Mouse (Mus musculus) lung, embryonic 16.5 days (tissue): ENCODE results near the gene Galnt4. TPM values are rescaled to one million over a fixed set of nuclear protein-coding genes. Genes with fewer than 3 reads are reported as not detected.
"Not testable (repeated sequence)": the region's sequence is repeated elsewhere in the genome, so short reads cannot be mapped to it uniquely, and the experiment has no call there.

ENCODE experiments used
- ATAC-seq: fragments of 200-750 bp; cut with Nextera tagmentation; 2 replicates; pipeline ENCODE4 v1.8.0; 2017; ENCODE audit warnings: low read depth, mild to moderate bottlenecking, moderate library complexity
- H3K27ac ChIP-seq: fragments of 300-500 bp; sonication (generic); 2 replicates; pipeline ENCODE4 v1.5.1; 2014; ENCODE audit warnings: mild to moderate bottlenecking, control low read depth, low read length
- H3K27me3 ChIP-seq: fragments of 300-500 bp; sonication (generic); 2 replicates; pipeline ENCODE4 v1.6.1; 2014; ENCODE audit warnings: low read depth, low read length, mixed read lengths; ENCODE audit not compliant: control insufficient read depth, insufficient read depth
- H3K36me3 ChIP-seq: fragments of 300-500 bp; sonication (generic); 2 replicates; pipeline ENCODE4 v1.6.1; 2014; ENCODE audit warnings: low read length; ENCODE audit not compliant: control insufficient read depth, insufficient read depth
- H3K4me1 ChIP-seq: fragments of 300-500 bp; sonication (generic); replicated peaks from 2 replicates; pipeline ENCODE4 v1.6.1; 2014; ENCODE audit warnings: low read length, mixed read lengths; ENCODE audit not compliant: control insufficient read depth, insufficient read depth
- H3K4me2 ChIP-seq: fragments of 300-500 bp; sonication (generic); 2 replicates; pipeline ENCODE4 v1.6.1; 2014; ENCODE audit warnings: low read depth, low read length, control low read depth
- H3K4me3 ChIP-seq: fragments of 300-500 bp; sonication (generic); 2 replicates; pipeline ENCODE4 v1.5.1; 2014; ENCODE audit warnings: mild to moderate bottlenecking, low read length, control low read depth
- H3K9ac ChIP-seq: fragments of 300-500 bp; sonication (generic); 2 replicates; pipeline ENCODE4 v1.6.1; 2014; ENCODE audit warnings: low read length, control low read depth
- H3K9me3 ChIP-seq: fragments of 300-500 bp; sonication (generic); 2 replicates; pipeline ENCODE4 v1.6.1; 2016; ENCODE audit warnings: low read length; ENCODE audit not compliant: control insufficient read depth
- WGBS: fragments of 180-500 bp; shearing (Covaris S2); extraction: QIAGEN DNeasy Blood & Tissue Kit; methylation state at CpG from one replicate; pipeline ENCODE4 v1.1.7; 2014; 5-methylcytosine and 5-hydroxymethylcytosine counted together
- polyA plus RNA-seq: library from polyadenylated mRNA; unstranded; fragments of >200 nt; fragmentation: Nextera tagmentation; extraction: Ambion mirVana; gene quantifications from 2 replicates; pipeline ENCODE4 v1.2.1, GENCODE M21; 2015

Galnt4 gene
- polyA plus RNA-seq, 1 experiment from 2014 or later: 17.1 TPM

- H3K4me3 ChIP-seq: no peak overlapping the region
- H3K27me3 ChIP-seq: no peaks in the 10 kb centered on the region
- no peaks in the 10 kb centered on the region for H3K9me3 ChIP-seq
- ATAC-seq: no peak
- H3K4me1 ChIP-seq: no peaks in the 10 kb centered on the region
- no peak overlapping the region for H3K27ac ChIP-seq
- no peaks in the 10 kb centered on the region for H3K36me3 ChIP-seq
- H3K9ac ChIP-seq: no peak overlapping the region
- WGBS: 79% methylated on average over 8 of the region's 8 CpGs
- no peak overlapping the region for H3K4me2 ChIP-seq
These were observed 37.7 kb downstream of the Galnt4 start for GRCm38 (mm10) chr10:99145611-99146010.

DNA sequence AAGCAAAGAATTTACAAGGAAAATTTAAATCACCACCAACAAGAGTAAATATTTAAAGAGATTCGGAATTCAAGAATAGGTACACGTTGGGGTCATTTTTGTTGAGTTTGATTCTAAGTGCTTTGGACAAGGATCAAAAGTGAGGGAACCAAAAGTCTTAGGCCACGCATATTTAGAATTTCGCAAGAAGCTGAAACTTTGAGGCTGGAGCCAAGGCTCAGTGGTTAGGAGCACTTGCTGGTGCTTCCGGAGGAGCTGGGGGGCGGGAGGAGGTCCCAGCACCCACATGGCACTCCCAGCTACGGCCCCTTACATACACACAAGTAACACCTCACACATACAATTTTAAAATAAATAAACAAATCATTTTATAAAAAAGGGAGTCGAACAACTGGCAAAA lies 38.6 kb downstream of the Galnt4 start:
- no peak overlapping the region for H3K9ac ChIP-seq
- no peaks in the 10 kb centered on the region for H3K4me1 ChIP-seq
- H3K4me3 ChIP-seq: no peak overlapping the region
- no peak; the same call in 1 of the 2 replicates for ATAC-seq
- WGBS: 61% methylated on average over 8 of the region's 8 CpGs
- H3K27me3 ChIP-seq: no peaks in the 10 kb centered on the region
- no peaks in the 10 kb centered on the region for H3K9me3 ChIP-seq
- no peaks in the 10 kb centered on the region for H3K36me3 ChIP-seq
- H3K27ac ChIP-seq: no peak overlapping the region
- no peak overlapping the region for H3K4me2 ChIP-seq

- no peaks in the 10 kb centered on the region for H3K4me1 ChIP-seq
- no peak for ATAC-seq
- H3K36me3 ChIP-seq: no peaks in the 10 kb centered on the region
- H3K27ac ChIP-seq: no peak overlapping the region
- no peaks in the 10 kb centered on the region for H3K27me3 ChIP-seq
- 96% methylated on average over 6 of the region's 6 CpGs for WGBS
- no peak overlapping the region for H3K9ac ChIP-seq
- H3K9me3 ChIP-seq: no peaks in the 10 kb centered on the region
- no peak overlapping the region for H3K4me3 ChIP-seq
- H3K4me2 ChIP-seq: no peak overlapping the region
These were observed 42.1 kb downstream of the Galnt4 start for GRCm38 (mm10) chr10:99150016-99150415.

DNA sequence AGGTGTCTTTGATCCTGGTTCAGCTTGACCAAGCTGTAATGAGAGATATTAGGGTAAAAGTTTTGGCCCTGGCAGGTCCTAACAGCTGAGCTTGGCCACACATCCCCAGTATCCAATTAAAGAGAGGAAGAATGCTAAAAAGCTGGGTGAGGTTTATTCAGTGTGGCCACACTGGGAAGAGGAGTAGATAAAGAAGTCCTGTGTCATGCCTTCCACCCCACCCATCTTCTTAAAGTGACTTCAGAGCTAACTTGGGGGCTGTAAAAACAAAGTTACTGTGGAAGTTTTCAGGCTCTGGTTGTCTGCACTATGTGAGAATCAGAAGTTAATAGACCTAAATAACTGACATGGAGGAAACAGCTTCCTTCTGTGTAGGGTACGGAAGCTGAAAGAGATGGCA lies 43.6 kb downstream of the Galnt4 start:
- no peak overlapping the region for H3K4me3 ChIP-seq
- no peak overlapping the region for H3K9ac ChIP-seq
- no peak for ATAC-seq
- no peaks in the 10 kb centered on the region for H3K27me3 ChIP-seq
- H3K9me3 ChIP-seq: no peaks in the 10 kb centered on the region
- H3K36me3 ChIP-seq: peaks cover 4% of the 10 kb centered on the region; the same call in 1 of the 2 replicates
- no peak overlapping the region for H3K27ac ChIP-seq
- WGBS: 100% methylated on average over 1 of the region's 1 CpGs
- H3K4me1 ChIP-seq: no peaks in the 10 kb centered on the region
- no peak overlapping the region for H3K4me2 ChIP-seq

DNA sequence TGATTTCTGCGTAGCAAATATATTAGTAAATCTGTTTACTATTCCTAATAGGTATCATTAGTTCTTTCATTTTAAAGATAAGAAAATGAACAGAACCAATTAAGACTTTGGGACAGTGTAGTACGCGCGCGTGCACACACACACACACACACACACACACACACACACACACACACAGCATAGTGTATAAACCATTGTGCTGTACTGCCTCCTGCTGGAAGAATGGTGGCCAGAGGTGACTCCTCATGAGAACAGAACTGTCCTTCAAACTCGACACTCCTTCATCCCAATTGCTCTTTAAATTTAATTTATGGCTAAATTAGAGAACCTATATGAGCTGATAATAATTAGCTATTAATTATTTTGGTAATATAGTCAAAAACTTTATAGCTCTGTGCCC lies 44.1 kb downstream of the Galnt4 start:
- Histone ChIP-seq H3K36me3 (peaks cover 4% of the 10 kb centered on the region; the same call in 1 of the 2 replicates), H3K9me3 (no peaks in the 10 kb centered on the region), H3K9ac (no peak overlapping the region), H3K27ac (no peak overlapping the region), H3K27me3 (no peaks in the 10 kb centered on the region), H3K4me2 (no peak overlapping the region), H3K4me1 (no peaks in the 10 kb centered on the region), H3K4me3 (no peak overlapping the region)
- WGBS: 94% methylated on average over 6 of the region's 6 CpGs
- ATAC-seq: no peak

DNA sequence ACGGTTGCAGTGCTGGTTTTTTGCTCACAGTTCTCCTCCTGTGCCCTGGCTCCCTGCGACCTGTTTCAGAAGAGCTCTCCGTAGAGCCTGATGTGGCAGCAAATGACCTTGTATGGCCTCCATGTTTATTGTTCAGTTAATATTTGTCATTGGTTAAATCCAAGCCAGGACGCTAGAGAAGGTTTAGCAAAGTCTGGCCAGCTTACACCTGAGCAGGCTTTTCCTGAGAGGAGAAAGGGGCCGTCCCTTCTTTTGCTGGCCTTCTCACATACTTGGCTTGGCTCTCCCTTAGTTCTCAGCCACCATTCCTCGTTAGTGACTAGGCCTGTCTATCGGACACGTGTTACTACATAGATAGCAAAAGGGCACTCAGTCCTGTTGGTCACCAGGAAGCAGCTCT lies 46.7 kb downstream of the Galnt4 start:
- ATAC-seq: no peak
- WGBS: 71% methylated on average over 8 of the region's 8 CpGs
- no peaks in the 10 kb centered on the region for H3K9me3 ChIP-seq
- no peaks in the 10 kb centered on the region for H3K4me1 ChIP-seq
- H3K4me3 ChIP-seq: no peak overlapping the region
- H3K4me2 ChIP-seq: no peak overlapping the region
- H3K27ac ChIP-seq: no peak overlapping the region
- H3K36me3 ChIP-seq: peaks cover 7% of the 10 kb centered on the region; the same call in 1 of the 2 replicates
- H3K9ac ChIP-seq: no peak overlapping the region
- no peaks in the 10 kb centered on the region for H3K27me3 ChIP-seq

DNA sequence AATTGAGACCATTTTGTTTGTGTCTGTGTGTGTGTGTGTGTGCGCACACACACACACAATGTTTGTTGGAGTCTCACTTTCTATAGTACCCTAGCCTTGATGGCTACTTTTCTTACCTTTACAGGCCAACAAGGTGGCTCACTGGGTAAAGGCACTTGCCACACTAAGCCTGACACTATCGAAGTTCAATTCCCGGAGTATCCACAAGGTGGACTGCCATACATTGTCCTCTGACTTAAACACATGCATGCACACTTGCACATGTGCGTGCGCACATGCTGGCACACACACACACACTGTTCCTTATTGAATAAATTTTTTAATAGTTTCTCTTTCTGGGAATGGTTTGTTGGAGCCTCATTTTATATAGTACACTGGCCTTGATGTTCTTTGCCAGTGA lies 48.8 kb downstream of the Galnt4 start:
- H3K27me3 ChIP-seq: no peaks in the 10 kb centered on the region
- WGBS: 88% methylated on average over 5 of the region's 5 CpGs
- no peaks in the 10 kb centered on the region for H3K9me3 ChIP-seq

GRCm38 (mm10) chr10:99157697-99158096 lies 49.7 kb downstream of the Galnt4 start:
- ATAC-seq, H3K4me1 ChIP-seq, H3K9ac ChIP-seq, H3K27me3 ChIP-seq, H3K27ac ChIP-seq, H3K4me3 ChIP-seq, H3K9me3 ChIP-seq, H3K4me2 ChIP-seq: not testable (repeated sequence)
- 80% methylated on average over 10 of the region's 10 CpGs for WGBS
- H3K36me3 ChIP-seq: peaks cover 12% of the 10 kb centered on the region; the same call in 1 of the 2 replicates

More for the DNA sequence above, 48.8 kb downstream of the Galnt4 start:
- Histone ChIP-seq H3K4me1 (no peaks in the 10 kb centered on the region), H3K4me3 (no peak overlapping the region), H3K27ac (no peak overlapping the region), H3K9ac (no peak overlapping the region), H3K4me2 (no peak overlapping the region), H3K36me3 (peaks cover 12% of the 10 kb centered on the region; the same call in 1 of the 2 replicates)
- ATAC-seq: no peak

- Histone ChIP-seq H3K36me3 (0 out of 2 replicates have a peak, but pooled peaks cover 8% of the 10 kb centered on the region), H3K4me3 (no peak overlapping the region), H3K9ac (no peak overlapping the region), H3K4me1 (peaks cover 4% of the 10 kb centered on the region; the same call in 1 of the 2 replicates), H3K4me2 (no peak overlapping the region), H3K27me3 (no peaks in the 10 kb centered on the region), H3K27ac (no peak overlapping the region), H3K9me3 (no peaks in the 10 kb centered on the region)
- ATAC-seq: no peak
- 38% methylated on average over 8 of the region's 8 CpGs for WGBS
These were observed 54.1 kb downstream of the Galnt4 start for GRCm38 (mm10) chr10:99161987-99162582.
